Mouse (Mus musculus) heart, embryonic 15.5 days (tissue): ENCODE results near the gene Cbx4. TPM values are rescaled to one million over a fixed set of nuclear protein-coding genes. Genes with fewer than 3 reads are reported as not detected.

Experiments
- ATAC-seq: fragments of 200-750 bp; cut with Nextera tagmentation; replicated peaks from 2 replicates; pipeline ENCODE4 v1.8.0; 2017; ENCODE audit warnings: low read depth, moderate TSS enrichment; ENCODE audit not compliant: insufficient number of reproducible peaks, insufficient read depth, low FRiP score
- H3K27ac ChIP-seq: fragments of 300-500 bp; sonication (generic); 2 replicates; pipeline ENCODE4 v1.5.1; 2015; ENCODE audit warnings: mild to moderate bottlenecking, inconsistent platforms
- H3K27me3 ChIP-seq: fragments of 300-500 bp; sonication (generic); 2 replicates; pipeline ENCODE4 v1.6.1; 2015; ENCODE audit warnings: inconsistent platforms
- H3K36me3 ChIP-seq: fragments of 300-500 bp; sonication (generic); 2 replicates; pipeline ENCODE4 v1.6.1; 2015; ENCODE audit warnings: mild to moderate bottlenecking, inconsistent platforms
- H3K4me1 ChIP-seq: fragments of 300-500 bp; sonication (generic); replicated peaks from 2 replicates; pipeline ENCODE4 v1.6.1; 2015; ENCODE audit warnings: inconsistent platforms
- H3K4me2 ChIP-seq: fragments of 300-500 bp; sonication (generic); 2 replicates; pipeline ENCODE4 v1.6.1; 2015; ENCODE audit warnings: inconsistent platforms, mild to moderate bottlenecking, moderate library complexity
- H3K4me3 ChIP-seq: fragments of 300-500 bp; sonication (generic); 2 replicates; pipeline ENCODE4 v1.5.1; 2015; ENCODE audit warnings: mild to moderate bottlenecking, inconsistent platforms
- H3K9ac ChIP-seq: fragments of 300-500 bp; sonication (generic); 2 replicates; pipeline ENCODE4 v1.6.1; 2015; ENCODE audit warnings: mild to moderate bottlenecking, inconsistent platforms
- H3K9me3 ChIP-seq: fragments of 300-500 bp; sonication (generic); replicated peaks from 2 replicates; pipeline ENCODE4 v1.6.1; 2016; ENCODE audit warnings: inconsistent platforms
- WGBS: fragments of 180-500 bp; shearing (Covaris S2); methylation state at CpG from one replicate; pipeline ENCODE4 v1.1.7; 2015; ENCODE audit warnings: mixed read lengths; 5-methylcytosine and 5-hydroxymethylcytosine counted together
- polyA plus RNA-seq: library from polyadenylated mRNA; unstranded; fragments of >200 nt; fragmentation: Nextera tagmentation; extraction: Ambion mirVana; gene quantifications from 2 replicates; pipeline ENCODE4 v1.2.1, GENCODE M21; 2015

The Cbx4 gene
- polyA plus RNA-seq, 1 experiment from 2014 or later, result 9.3 TPM

DNA sequence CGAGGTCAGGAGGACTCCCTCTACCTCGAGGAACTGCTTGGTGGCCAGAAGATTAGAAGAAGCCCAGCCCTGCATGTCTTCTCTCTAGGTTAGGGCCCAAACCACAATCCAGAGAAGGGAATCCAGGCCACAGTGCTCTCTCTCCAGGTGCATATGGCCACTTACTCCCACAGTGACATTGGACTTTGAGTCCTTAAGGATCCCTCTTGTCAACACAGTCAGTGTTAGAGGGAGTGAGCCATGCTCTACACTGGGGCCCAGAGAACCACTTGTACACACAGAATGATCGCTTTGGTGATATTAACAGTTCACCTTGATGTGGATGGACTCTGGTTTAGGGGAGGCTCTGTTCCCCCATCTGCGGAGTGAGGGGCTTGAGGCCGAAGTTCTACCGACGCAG, 13.8 kb downstream of the Cbx4 start:
- Histone ChIP-seq H3K27ac (no peak overlapping the region), H3K4me2 (no peak overlapping the region)
- WGBS, result 78% methylated on average over 7 of the region's 7 CpGs

DNA sequence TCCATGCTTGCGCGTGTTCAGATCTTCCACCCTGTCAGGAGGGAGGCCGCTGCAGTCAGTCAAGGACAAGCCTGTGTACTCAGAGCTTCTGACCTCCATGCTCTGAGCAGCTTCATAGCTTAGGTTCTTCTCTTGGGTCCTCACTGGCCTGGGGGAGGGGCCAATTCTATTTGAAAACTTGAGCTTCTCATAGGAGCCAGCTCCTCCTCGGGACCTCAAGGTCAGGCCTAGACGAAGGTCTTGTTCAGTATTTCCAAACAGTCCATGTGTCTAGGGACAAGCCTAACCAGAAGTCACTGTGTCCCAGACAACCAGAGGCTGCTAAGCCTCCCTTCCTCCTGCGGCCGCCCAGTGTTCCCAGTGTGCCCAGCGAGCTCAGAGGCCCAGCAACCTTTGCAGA, 19.2 kb downstream of the Cbx4 start:
- Histone ChIP-seq H3K36me3 (no peaks in the 10 kb centered on the region), H3K4me3 (no peak overlapping the region), H3K9ac (no peak overlapping the region), H3K27me3 (peaks cover 18% of the 10 kb centered on the region), H3K9me3 (no peaks in the 10 kb centered on the region), H3K4me2 (no peak overlapping the region), H3K27ac (no peak overlapping the region), H3K4me1 (no peaks in the 10 kb centered on the region)
- 84% methylated on average over 8 of the region's 8 CpGs for WGBS
- no peak for ATAC-seq

More for the DNA sequence above, 13.8 kb downstream of the Cbx4 start:
- H3K36me3 ChIP-seq, result no peaks in the 10 kb centered on the region
- no peak overlapping the region for H3K4me3 ChIP-seq
- ATAC-seq, result no peak
- peaks cover 11% of the 10 kb centered on the region for H3K27me3 ChIP-seq
- no peaks in the 10 kb centered on the region for H3K9me3 ChIP-seq
- H3K4me1 ChIP-seq, result no peaks in the 10 kb centered on the region
- H3K9ac ChIP-seq, result no peak overlapping the region

DNA sequence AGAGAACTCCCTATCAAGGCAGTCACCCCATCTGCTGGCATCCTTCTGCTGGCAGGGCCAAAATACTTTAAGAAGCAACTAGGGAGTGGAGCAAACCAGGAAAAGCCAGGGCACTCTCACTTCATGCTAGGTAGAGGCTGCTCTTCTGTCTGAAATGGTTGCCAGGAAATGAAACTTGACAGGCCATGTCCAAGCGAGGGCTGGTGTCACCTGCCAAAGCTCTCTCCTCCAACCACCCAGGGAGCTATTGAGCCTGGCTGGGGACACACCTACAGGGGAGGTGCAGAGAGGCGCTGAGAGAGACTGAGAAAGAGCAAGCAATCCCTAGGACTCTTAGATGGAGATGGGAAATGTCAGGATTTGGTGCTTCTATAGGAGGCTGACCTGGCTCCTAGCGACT, 26.8 kb downstream of the Cbx4 start:
- Histone ChIP-seq H3K4me1 (peaks cover 43% of the 10 kb centered on the region), H3K4me2 (no peak overlapping the region)
- ATAC-seq, result no peak

DNA sequence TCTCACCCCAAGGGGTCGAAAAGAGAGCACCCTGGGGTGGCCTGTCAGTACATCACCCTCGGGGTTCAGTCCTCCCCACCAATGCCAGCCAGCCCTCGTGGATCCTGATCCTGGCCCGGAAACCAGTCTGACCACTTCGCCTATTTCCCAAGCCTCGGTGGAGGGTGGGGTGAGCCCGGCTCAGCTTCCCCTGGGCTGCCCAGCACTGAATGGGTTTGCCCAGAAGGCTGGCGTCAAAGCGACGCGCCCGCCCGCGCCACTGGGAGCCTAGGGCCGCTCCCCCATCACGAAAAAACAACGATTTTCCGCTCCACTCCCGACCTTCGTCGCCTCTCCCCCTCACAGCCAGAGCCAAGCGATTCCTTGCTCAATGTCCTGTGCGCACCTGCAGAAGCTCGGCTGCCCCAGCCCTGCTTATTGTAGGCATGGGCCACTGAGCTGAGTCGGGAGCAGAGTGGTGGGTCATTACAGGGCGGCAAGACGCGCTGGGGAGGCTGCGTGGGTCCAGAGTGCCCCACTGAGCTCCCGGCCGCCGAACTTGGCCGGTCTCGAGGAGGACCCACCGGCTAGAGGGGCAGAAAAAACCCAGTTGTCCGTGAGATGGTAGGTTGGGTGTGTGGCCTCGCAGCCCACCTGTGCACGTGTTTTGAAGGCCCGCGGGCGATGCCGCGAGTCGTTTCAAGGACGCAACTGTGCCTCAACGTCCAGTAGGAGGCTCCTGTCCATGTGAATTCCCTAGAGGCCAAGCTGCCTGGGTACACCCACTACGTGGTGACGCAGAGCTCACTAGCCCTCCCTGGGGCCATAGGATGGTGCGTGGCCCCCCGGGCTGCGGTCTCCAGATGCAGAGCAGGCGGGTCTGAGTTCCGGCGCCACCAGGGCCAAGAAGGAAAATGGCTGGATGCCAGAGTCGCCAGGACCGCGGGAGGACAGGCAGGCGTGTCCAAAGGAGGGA, 27.7 kb downstream of the Cbx4 start:
- WGBS, result 3% methylated on average over 58 of the region's 58 CpGs
- no peak for ATAC-seq
- no peaks in the 10 kb centered on the region for H3K36me3 ChIP-seq
- no peaks in the 10 kb centered on the region for H3K9me3 ChIP-seq
- peak overlapping the region; percentile 67 for H3K4me3 ChIP-seq
- H3K27me3 ChIP-seq, result peaks cover 81% of the 10 kb centered on the region
- H3K4me2 ChIP-seq, result peak overlapping the region; percentile 97
- H3K4me1 ChIP-seq, result peaks cover 52% of the 10 kb centered on the region
- H3K27ac ChIP-seq, result no peak overlapping the region
- H3K9ac ChIP-seq, result no peak overlapping the region; the same call in 1 of the 2 replicates

More for the DNA sequence above, 26.8 kb downstream of the Cbx4 start:
- no peaks in the 10 kb centered on the region for H3K9me3 ChIP-seq
- H3K4me3 ChIP-seq, result no peak overlapping the region
- H3K27ac ChIP-seq, result no peak overlapping the region
- 14% methylated on average over 3 of the region's 3 CpGs for WGBS
- H3K9ac ChIP-seq, result no peak overlapping the region
- no peaks in the 10 kb centered on the region for H3K36me3 ChIP-seq
- H3K27me3 ChIP-seq, result peaks cover 76% of the 10 kb centered on the region

DNA sequence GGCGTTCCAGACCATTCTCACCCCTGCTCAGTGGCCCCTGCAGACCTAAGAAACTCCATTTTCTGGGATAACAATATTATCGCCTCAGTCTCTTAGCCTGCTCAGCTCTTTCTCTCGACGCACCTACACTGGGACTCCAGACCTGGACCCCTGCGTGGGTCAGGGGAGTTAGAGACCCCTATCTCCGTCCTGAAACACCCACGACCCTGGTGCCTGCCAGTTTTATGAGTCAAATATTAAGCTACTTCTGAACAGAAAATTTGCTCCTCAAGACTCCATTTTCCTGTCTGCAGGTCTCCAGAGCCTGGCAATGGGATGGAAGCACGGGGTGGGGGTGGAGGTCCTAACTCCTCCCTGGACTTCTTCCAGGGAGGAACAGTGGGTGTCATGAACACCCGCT, 28.7 kb downstream of the Cbx4 start:
- WGBS, result 7% methylated on average over 9 of the region's 9 CpGs
- peak overlapping the region; percentile 97 for H3K4me2 ChIP-seq
- H3K27ac ChIP-seq, result no peak overlapping the region
- H3K27me3 ChIP-seq, result peaks cover 76% of the 10 kb centered on the region
- peak overlapping the region; percentile 85 for H3K9ac ChIP-seq
- no peak for ATAC-seq
- H3K9me3 ChIP-seq, result no peaks in the 10 kb centered on the region
- peaks cover 61% of the 10 kb centered on the region for H3K4me1 ChIP-seq
- H3K4me3 ChIP-seq, result peak overlapping the region; percentile 67
- H3K36me3 ChIP-seq, result no peaks in the 10 kb centered on the region

DNA sequence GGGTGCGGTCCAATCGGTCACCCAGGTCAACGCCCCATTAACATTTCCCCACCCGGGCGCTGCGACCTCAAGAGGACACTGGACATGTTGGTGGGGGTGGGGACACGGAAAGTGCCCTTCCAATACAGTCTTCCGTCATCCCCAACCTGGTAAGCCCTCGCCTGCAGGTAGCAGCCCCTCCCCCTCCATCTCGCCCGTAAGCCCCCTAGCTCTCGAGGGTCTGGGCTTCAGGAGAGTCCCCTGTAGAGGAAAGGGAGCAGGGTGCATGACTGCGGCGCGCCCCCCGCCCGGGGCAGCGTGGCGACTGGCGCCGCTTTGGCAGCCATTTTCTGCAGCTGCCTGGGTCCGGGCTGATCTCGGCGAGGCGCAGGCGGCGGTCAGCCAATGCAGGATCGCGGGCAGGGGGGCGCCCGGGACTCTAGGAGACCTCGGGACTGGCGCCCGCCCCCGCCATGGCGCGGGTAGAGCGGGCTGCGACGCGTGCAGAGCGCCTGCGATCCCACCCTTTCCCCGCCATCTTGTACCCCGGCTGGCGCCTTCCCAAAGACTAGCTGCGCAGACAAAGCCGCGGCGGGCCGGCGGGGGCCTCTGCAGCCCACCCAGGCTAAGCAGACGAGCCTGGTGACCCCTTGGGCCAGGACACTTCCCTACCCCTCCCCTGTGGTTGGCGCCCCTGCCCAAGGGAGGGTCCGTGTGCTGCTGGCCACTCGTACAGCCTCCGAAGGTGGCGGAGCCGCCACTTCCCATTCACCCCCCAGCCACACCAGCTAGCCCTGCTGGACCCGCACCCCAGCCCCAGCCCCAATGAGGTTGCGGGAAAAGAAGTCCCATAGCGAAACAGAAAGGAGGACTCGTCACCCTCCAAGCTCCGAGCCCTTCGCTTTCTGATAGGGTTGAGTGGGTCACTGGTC, 29.5 kb downstream of the Cbx4 start:
- peak overlapping the region; percentile 79 for H3K27ac ChIP-seq
- H3K36me3 ChIP-seq, result no peaks in the 10 kb centered on the region
- ATAC-seq, result peak; percentile 10; the same call in 1 of the 2 replicates
- H3K27me3 ChIP-seq, result peaks cover 76% of the 10 kb centered on the region
- under 1% methylated on average over 57 of the region's 65 CpGs for WGBS
- H3K4me3 ChIP-seq, result peak overlapping the region; percentile 67
- peaks cover 68% of the 10 kb centered on the region for H3K4me1 ChIP-seq
- peak overlapping the region; percentile 85 for H3K9ac ChIP-seq
- peak overlapping the region; percentile 97 for H3K4me2 ChIP-seq
- no peaks in the 10 kb centered on the region for H3K9me3 ChIP-seq

DNA sequence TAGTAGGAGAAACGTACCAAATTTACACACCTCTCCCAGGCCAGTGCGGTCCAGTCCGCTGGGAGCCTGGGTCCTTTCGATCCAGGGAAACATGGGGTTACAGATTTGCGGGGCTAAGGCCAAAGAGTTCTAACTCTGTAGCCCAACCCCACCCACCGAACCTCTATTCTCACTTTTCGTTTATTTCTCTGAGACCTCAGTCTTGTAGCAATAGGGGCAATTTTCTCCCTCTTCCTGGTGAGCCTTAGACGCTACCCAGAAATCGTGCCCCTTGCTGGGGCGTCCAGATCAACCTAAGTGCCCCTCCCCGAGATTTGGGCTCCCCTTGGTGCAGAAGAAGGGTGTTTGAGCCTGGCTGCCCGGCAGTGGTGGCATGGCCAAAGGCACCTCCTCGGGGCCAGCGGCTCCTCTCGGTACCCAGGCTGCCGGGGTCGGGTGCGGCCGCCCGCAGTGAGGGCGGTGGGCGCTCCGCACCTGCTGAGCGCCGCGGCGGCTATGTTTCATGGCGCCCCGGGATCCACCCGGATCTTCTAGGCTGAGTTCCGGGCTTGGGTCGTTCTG, 30.4 kb downstream of the Cbx4 start:
- peaks cover 77% of the 10 kb centered on the region for H3K27me3 ChIP-seq
- H3K9me3 ChIP-seq, result no peaks in the 10 kb centered on the region
- H3K4me1 ChIP-seq, result peaks cover 68% of the 10 kb centered on the region
- H3K36me3 ChIP-seq, result no peaks in the 10 kb centered on the region
- H3K4me2 ChIP-seq, result peak overlapping the region; percentile 97
- peak overlapping the region; percentile 67 for H3K4me3 ChIP-seq
- 2% methylated on average over 32 of the region's 32 CpGs for WGBS
- no peak for ATAC-seq
- 0 out of 2 replicates have a peak overlapping the region, but pooled peaks have one; percentile 9 for H3K27ac ChIP-seq
- H3K9ac ChIP-seq, result peak overlapping the region; percentile 85

DNA sequence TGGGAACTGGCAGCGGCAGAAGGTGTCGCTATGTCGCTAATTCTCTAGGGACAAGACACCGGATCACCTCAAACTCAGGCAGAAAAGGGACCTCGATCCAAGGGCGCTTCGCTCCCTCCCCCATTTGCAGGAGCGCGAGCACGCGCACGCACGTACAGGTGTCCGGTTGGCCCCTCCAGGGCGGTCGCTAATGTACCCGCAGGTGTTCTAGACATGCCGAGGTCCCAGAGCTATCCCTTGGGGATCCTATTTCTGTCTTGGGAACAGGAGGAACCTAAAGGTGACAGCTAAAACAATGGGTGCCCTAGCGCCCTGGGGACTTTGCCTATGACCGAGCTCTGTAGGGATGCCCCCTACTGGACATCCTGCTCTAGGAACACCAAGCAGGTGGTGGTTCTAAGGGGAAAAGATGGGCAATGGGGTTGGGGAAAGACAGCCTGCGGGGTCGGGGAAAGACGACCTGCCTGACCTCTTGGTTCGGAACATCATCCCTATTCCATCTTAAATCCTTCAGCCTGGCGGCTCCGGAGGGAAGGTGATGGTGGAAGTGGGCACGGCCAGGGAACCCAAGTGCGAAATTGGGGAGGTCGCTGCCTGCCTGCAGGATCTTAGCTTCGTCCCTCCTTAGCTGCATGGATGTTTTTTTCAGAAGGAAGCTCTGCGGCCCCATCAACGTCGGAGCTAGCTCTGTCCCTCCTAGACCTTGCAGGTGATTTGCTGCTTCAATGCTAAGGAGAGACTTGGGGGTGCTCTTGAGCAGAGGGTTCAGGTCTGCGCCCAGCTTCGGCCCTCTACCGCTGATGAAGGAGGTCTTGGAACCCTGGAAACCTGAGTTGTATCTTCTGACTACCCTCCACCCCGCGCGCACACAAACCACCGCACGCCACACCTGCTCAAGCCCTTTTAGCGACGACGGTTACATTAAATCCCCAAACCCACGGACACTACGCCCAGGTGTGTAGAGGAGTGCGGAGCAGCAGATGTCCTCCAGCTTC, 31.4 kb downstream of the Cbx4 start:
- peaks cover 68% of the 10 kb centered on the region for H3K4me1 ChIP-seq
- H3K9ac ChIP-seq, result 0 out of 2 replicates have a peak overlapping the region, but pooled peaks have one; percentile 85
- ATAC-seq, result no peak

DNA sequence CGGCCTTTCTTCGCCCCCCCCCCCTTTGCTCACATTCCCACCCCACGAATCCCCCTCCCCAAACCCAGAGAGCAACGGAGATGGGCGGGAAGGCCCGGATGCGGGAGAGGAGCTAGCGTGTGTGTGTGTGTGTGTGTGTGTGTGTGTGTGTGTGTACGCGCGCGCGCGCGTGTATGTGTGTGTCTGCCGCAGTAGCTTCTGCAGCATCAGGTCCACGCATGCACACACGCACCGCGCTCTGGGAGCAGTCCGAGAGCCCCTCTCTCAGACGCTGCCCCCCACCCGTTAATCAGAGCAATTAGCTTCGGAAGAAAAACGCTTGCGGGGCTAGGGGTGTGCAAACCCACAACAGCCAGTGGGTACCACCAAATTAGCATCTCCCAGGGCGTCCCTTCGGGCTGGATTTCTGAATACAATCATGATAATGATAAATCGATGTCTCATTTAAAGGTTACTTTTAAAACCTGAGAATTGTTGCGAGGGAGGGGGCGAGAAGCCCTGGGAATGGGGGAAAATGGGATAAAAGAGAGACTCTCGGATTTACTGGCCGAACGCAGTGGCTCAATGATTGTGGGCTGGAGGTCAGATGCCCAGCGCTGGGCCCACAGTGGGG, 32.2 kb downstream of the Cbx4 start:
- H3K9me3 ChIP-seq, result no peaks in the 10 kb centered on the region
- ATAC-seq, result no peak
- peaks cover 66% of the 10 kb centered on the region for H3K4me1 ChIP-seq
- H3K9ac ChIP-seq, result peak overlapping the region; percentile 45
- peak overlapping the region; percentile 75 for H3K4me2 ChIP-seq
- peak overlapping the region; percentile 46 for H3K4me3 ChIP-seq
- peaks cover 77% of the 10 kb centered on the region for H3K27me3 ChIP-seq
- 2% methylated on average over 34 of the region's 35 CpGs for WGBS
- H3K27ac ChIP-seq, result no peak overlapping the region
- H3K36me3 ChIP-seq, result no peaks in the 10 kb centered on the region

More for the DNA sequence above, 31.4 kb downstream of the Cbx4 start:
- H3K27me3 ChIP-seq, result peaks cover 77% of the 10 kb centered on the region
- H3K9me3 ChIP-seq, result no peaks in the 10 kb centered on the region
- 4% methylated on average over 47 of the region's 47 CpGs for WGBS
- H3K4me2 ChIP-seq, result peak overlapping the region; percentile 97
- H3K36me3 ChIP-seq, result no peaks in the 10 kb centered on the region
- H3K27ac ChIP-seq, result no peak overlapping the region
- H3K4me3 ChIP-seq, result peak overlapping the region; percentile 67

DNA sequence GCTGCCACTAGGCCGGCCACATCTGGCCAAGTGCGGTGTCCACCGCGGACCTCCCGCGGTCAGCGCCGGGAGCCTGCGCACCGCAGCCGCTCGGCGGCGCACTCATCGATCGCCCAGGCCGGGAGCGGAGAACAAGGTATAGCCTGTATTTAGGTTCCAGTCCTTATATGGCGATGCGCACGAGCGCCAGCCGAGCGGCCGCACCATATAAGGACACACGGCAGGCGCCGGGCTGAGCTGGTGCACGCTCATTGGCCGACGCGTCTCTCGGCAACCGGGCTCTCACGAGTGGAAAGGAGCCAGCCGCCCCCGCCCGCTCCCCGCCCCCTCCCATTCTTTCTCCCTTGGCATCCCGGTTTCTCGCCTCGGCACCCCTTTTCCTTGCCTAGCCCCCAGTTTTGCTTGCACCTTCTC, 32.8 kb downstream of the Cbx4 start:
- peaks cover 60% of the 10 kb centered on the region for H3K4me1 ChIP-seq
- no peaks in the 10 kb centered on the region for H3K36me3 ChIP-seq
- ATAC-seq, result peak; percentile 85
- under 1% methylated on average over 32 of the region's 42 CpGs for WGBS
- peak overlapping the region; percentile 75 for H3K4me2 ChIP-seq
- H3K9ac ChIP-seq, result peak overlapping the region; percentile 48
- H3K27me3 ChIP-seq, result peaks cover 77% of the 10 kb centered on the region
- peak overlapping the region; percentile 46 for H3K4me3 ChIP-seq
- H3K9me3 ChIP-seq, result no peaks in the 10 kb centered on the region
- H3K27ac ChIP-seq, result peak overlapping the region; percentile 81
